Mouse (Mus musculus) kidney, adult 11 months (tissue): Measurements from ENCODE around the gene Plcd4.
A peak's percentile ranks its signal among the peaks of the same experiment; 100 is the strongest.

Source experiments
- DNase-seq: peaks from one replicate; pipeline ENCODE4 v3.0.0; 2022

The Plcd4 gene

GRCm38 (mm10) chr1:74600501-74601266, 58.0 kb downstream of the Plcd4 start:
- no peak for DNase-seq

GRCm38 (mm10) chr1:74601267-74601962, 58.7 kb downstream of the Plcd4 start, which contains the start of the genes Rnf25 and Stk36:
TSS of gene Rnf25 (minus strand) at chr1:74601397.
TSS of gene Stk36 (plus strand) at chr1:74601445.
- DNase-seq, result peak; percentile 85
